Mouse (Mus musculus): ENCODE results near the gene Nudt22. TPM values are rescaled to one million over a fixed set of nuclear protein-coding genes. Genes with fewer than 3 reads are reported as not detected.

Nudt22 gene
- 10 to 100 TPM; 29.4 to 34.1 TPM for total RNA-seq (2021)
- long read RNA-seq, experiment 1, transcript Nudt22-201 (6 exons, 1,000 nt) = major isoform, 31 of 40 reads
- long read RNA-seq, experiment 1, partial matches to known transcripts = 6 of 40 reads
- long read RNA-seq, experiment 1, other reads (novel, unspliced or antisense) = 2 of 40 reads
- long read RNA-seq, experiment 2, transcript Nudt22-201 (6 exons, 1,000 nt) = major isoform, 17 of 23 reads
- long read RNA-seq, experiment 2, partial matches to known transcripts = 1 of 23 reads
- long read RNA-seq, experiment 2, other reads (novel, unspliced or antisense) = 5 of 23 reads

DNA sequence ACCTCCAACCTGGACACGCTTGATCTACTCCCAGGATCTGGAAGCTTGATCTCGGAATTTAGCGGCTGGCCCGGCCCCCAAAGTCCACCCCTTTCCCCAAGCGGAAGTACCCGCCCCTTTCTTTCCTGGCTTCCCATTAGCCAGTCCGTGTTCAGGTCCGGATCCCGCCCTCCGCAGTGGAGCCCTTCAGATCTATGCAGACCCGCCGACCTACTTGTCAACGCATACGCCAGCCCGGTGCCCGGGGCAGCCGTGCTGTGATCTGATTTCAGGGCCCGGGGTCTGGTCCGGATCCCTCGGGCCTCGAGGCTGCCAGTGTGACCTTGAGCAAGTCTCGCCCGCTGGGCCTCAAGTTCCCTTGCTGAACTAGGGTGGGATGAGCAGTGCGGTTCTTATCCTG lies at the start of gene Nudt22, which contains the start of gene Trpt1:
TSS of gene Nudt22 (minus strand) at position 112 of the 400 bp plus-strand sequence.
TSS of gene Trpt1 (plus strand) at position 126 of the 400 bp plus-strand sequence.
- peak; percentile 94 for DNase-seq

DNA sequence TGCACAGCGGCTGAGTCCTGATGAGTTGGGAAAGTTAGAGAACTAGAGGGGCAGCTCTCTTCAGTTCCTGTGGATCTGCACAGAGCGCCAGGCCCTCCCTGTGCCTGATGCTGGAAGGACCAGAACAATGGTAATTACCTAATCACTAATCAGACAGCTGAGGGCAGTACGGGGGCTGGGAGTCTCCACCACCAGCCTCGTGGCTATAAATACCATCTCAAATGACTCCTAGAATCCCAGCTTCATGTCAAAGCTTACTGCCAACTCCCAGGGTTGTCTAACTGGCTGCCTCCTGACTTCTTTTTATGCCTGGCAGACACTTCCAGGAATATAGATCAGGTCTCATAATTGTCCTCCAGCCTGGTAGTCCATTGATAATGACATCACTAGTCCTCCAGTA lies 48.8 kb upstream of the Nudt22 start:
- no peak for DNase-seq

DNA sequence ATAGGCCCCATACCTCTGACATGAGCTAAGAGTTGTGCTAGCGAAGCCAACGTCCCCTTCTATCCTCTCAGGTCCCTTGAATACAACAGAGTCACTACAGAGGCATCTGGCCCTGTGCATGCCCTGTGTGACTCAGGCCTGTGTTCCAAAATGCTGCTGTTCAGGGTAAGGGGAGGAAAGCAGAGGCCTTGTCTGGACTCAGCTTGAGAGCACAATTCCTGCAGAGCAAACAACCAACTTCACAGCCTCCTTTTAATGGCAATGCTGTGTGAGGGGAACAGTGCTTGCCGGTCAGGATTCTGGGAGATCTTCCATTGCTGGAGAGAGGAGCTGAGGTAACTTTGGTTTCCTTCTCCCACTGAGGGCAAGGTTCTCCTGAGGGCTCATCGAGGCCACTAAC lies 48.4 kb upstream of the Nudt22 start:
- DNase-seq = no peak

DNA sequence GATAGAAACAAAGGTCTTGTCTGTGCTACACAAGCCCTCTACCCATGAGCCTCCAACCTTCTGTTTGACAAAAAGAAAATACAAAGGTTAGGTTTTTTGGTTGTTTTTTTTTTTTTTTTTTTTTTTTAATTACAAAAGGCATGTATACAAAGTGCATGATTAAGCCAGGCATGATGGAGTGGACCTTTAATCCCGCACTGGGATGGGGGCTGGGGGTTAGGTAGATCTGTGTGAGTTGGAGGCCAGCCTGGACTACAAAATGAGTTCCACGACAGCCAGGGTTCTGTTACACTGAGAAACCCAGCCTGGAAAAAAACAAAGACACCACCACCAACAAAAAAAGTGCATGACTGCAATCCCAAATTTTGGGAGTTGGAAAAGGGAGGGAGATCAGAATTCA lies 45.3 kb upstream of the Nudt22 start:
- DNase-seq = no peak

DNA sequence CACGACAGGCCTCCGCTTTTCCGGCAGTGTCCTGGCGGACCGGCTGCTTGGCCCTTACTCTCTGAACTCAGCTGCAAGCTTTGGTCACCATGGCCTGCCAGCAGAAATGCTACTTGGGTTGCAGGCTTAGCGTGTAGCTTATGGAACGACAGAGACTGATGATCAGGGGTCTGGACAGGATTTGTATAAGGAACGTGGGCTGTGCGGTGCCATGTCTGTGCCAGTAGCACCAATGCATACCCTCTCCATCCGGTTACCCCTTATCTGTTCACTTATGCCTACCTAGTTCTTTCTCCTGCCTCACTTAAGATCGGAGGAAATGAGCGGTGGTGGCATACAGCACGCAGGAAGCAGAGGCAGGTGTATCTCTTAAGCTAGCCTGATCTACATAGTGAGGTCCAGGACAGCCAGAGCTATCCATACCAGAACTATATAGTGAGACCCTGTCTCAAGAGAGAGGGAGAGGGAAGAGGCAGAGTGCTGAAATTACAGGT lies 44.8 kb upstream of the Nudt22 start:
- DNase-seq = no peak

DNA sequence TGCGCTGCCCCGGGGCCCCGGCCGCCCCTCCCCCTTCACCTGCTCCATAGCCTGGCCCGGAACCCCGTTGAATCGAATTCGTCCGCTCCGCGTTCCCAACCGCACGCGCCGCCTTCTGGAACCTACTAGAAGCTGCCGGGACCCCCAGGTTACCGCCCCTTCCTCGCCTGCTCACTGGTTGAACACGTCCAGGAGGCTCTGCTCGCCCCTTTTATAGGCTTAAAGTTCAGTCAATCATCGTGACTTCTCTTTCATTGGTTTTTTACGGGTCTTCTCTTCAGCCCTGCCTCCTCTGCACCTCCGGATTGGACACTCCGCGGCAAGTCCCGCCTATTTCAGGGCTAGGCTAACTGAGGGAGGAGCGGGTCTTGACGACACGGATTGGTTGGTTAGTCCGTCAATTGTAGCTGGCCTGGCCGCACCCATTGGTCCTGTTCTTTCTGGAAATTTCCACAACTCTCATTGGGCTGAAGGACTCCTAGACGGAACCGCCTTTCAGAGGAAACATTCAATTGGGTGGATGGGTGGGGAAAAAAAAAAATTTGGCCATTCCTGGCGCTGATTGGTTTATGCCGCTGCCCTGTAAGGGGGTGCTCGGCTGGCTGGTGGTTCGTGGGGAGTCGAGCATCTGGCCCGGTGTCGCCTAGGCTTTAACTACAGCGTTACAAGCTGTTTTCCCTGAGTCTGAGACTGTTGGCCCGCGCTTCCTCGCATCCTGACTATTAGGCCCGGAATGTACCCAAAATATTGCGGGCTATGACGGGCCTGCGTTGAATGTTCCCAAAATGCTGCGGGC lies 44.1 kb upstream of the Nudt22 start, which contains the start of gene Stip1:
TSS of gene Stip1 (minus strand) at position 127 of the 796 bp plus-strand sequence.
- peak; percentile 98 for DNase-seq

DNA sequence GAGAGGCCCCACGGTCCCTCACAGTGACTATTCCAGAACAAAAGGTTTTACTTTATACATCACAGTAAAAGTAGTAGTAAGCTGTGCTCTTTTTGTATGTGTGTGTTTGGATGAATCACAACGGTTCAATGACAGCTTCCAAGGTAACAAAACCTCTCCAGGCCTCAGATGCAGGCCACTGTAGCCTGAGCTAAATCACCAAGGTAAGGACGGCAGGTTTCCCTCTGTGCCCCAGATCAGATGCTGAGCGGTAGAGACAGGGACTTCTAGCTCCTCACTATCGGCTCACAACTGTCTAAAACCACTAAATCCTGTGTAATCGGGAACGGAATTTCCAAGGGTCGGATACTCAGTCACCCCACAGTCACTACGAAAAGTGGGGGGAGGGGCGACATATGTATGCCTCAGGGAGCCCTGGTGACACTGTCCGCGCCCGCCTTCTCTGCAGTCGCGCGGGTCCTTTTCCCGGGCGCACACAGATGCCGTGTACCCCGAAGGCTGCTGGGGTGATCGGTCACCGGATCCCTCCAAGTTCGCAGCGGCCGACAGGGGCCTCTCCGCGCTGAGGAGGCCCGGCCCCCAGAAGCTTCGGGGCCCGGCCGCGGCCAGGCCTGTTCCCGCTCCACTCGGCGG lies 43.3 kb upstream of the Nudt22 start:
- DNase-seq = peak; percentile 71

DNA sequence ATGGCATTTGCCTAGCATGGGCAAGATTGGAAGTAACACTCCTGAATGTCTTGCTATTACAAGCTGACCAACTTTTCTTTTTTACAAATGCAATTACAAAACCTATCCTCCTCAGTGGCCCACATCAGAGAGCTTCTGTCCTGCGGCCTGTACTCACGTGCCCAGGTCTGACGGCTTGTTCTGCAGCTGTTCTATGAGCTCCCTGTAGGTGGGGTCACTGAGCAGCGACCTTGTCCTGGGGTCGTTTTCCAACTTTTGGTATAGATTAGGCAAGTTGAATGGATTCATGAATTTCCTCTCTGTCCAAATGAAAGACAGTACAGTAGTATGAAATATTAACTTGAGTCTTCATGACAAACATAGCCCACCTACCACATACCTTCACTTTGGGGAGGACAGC lies 38.1 kb upstream of the Nudt22 start:
- no peak for DNase-seq

DNA sequence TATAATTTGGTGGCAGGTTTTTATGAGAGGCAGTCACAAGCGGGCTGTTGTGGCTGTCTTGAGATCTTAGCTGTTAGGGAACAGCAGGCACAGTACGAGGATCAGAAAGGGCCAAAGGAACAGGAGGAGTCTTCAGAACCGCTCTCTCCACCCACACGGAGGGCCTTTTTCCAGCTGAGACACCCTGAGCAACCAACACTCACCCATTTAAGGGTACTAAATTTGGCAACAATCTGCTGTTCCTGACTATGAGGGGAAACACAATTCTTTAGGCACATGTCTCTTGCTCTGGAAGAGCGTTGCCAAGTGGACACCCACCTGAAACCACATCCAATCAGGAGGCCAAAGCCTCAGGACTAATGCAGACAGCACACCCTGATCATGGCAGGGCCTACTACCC lies 33.6 kb upstream of the Nudt22 start:
- DNase-seq = no peak

DNA sequence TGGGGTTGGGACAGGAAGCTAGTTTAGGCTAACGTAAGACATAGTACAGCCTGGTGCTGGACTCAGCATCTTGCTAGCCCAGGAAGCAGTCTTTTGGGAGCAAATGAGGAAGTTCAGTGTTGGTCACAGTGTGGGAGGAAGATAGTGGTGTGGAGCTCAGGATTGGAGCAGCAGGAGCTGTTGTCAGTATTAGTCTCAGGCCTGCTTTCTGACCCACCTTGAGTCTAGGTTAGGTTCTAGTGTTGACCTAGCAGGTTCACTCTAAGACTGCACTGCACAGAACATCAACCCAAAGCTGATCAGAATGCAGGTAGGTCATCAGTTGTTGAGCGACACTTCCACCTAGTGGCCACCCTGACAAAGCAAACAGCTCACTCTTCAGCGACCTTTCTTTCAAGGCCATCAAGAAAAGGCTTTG lies 24.3 kb upstream of the Nudt22 start:
- DNase-seq = peak; percentile 77

DNA sequence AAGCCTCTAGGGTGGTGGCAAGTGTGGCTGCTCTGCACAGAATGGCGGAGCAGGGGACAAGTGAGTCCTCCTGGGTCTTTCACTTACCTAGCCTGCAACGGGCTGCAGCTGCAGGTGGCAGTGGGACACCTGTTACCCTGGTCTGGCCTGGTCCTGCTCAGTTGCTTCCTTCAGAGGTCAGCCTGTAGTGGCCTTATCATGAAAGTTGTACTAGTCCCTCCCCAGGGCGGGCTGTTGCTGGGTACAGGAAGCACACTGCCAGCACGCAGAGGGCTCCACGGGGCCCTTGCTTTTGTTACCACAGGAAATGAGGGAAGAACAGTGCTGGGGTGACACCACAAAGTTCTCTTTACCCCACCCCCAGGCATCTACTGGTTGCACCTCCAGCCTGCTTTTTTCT lies 23.3 kb upstream of the Nudt22 start, which contains the start of gene Fermt3:
TSS of gene Fermt3 (minus strand) at position 279 of the 400 bp plus-strand sequence.
- peak; percentile 38 for DNase-seq

DNA sequence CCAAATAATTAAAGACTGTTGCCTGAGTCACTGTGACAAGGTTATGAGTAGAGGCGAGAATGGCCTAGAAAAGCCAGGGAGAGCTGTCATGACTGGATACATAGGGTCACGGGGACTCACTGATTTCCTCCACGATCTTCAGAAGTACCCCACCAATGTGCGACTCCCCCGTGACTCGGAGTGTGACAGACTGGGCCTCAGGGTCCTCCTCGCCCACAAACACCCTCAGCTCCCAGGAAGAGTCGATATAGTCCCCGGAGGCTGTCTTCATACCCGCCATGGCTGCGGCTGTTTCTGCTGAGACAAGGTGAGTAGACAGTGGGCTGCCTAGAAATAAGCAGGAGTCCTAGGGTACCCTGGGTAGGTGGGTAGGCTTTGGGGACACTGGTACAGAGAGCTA lies 22.6 kb upstream of the Nudt22 start:
- DNase-seq = peak; percentile 7

DNA sequence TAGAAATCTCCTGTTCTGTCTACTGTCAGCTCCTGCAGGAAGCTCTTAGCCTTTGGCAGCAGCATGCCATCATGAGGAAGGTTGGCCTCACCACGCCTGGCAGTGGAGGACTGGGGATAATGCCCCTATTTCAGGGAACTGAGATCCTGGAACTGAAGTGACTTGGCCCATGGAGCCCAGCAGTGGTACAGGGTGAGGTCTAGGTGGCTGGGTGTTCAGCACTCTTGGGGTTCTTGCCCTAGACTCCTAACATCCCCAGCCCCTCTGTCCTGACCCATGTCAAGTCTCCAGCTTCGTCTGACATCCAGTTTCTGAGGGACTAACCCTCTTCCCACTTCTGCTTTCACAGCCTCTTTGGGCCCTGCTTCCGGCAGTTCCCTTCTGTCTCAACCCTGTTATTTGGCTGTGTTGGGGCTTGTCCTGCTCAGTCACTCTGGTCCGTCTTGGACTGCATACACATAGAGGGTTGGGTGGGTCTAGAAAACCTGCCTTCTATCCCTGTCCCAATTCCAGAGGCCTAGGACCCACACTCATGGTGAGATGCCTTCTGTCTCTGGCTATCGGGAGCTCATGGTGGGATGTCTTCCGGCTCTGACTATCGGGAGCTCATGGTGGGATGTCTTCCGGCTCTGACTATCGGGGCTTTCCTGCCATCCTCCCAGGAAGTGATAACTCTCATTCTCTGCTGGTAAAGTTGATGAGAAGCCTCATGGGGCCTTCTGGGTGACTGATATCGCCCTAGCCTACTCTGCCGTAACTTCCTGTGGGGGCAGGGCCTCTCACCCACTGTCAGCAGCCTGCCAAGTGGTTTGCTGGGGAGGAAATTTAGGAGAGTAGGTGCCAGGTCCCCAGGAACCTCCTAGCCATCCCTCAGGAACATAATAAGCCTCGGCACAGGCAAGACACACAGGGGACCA lies 21.9 kb upstream of the Nudt22 start:
- DNase-seq = peak; percentile 8

DNA sequence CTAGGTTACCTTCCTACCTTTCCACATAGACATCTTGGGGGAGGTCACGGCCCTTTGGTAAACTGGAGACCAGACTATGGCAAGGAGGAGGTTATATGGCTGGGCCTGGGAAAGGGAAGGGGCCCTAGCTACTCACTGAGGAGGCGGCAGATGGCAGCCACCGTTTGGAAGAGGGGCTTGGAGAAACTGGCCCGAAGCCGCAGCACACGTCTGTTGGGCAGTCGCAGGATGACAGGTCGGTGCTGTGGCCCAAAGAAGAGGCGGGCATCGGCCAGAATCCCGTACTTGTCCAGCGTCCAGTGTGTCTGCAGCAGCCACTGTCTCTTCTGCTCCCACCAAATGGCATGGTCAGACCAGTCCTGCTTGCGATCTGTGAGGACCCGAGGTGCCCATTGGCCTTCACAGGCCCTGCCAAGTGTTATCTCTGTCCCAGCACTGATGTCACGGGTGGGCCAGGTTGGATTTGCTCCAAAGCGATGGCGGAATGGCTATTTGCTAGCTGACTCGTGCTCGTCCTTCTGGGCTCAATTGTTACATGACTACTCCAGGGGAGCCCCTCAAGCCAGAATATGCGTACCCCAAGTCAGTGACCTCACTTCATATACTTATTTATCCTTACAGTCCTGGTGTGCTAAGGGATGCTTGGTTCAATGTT lies 18.7 kb upstream of the Nudt22 start:
- peak; percentile 10 for DNase-seq

DNA sequence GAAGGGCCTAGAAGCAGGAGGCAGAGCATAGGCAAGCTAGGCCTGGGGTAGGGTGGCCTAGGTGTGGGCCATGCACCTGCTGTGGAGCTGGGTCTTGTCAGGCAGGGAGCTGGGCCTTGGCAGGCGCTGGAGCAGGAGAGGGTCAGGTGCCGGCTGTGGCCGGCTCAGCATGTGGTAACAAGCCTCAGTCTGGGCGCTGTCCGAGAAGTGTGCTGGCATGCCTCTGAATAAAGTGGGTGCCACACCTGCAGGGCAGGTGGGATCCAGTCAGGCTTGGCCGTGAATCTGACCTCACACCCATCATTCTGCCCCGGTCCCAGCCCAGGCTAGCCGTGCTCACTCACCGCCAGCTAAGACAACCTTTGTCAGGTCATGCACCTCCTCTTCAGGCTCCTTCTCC lies 18.1 kb upstream of the Nudt22 start:
- DNase-seq = no peak

DNA sequence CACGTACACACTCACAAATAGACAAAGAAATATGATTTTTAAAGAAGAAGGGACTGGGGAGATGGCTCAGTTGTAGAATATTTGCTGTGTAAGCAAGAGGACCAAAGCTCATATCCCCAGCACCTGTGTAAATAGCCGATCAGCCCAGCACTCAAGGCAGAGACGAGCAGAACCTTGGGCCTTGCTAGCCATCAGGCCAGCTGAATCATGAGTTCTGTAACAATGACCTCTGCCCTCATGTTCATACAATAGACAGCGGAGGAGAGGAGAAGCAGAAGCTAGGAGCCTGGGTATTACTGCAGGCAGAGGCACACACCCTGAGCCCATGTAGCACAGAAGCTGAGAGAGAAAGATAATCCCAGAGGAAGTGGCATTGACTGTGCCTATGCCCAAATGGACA lies 16.5 kb upstream of the Nudt22 start:
- DNase-seq = no peak

DNA sequence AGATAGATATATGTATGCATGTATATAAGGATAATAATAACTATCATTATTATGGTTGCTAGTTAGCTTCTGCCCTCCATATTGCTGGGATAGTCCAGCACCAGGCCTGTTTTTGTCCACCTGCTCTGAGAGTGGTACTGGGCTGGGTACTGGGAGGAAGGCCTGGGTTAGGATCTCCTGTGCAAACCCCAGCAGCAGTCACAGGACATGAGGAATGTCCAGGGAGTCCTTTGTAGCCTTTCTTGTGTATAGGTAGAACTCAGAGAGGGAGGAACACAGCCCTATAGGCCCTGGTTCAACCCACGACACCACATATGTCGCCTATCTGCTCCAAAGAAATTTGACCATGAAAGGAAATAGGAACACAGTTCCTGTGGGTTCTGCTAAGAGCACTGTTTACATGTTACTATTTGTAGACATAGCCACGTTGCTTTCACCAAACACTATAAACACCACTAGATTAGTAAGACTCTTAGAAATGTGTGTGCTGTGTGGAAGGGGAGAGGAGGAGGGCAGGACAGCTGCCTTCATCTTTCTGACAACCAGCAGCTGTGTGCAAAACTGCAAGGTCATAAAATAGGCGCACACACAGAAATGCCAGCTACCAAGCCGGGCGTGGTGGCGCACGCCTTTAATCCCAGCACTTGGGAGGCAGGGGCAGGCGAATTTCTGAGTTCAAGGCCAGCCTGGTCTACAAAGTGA lies 11.1 kb upstream of the Nudt22 start:
- DNase-seq = no peak

DNA sequence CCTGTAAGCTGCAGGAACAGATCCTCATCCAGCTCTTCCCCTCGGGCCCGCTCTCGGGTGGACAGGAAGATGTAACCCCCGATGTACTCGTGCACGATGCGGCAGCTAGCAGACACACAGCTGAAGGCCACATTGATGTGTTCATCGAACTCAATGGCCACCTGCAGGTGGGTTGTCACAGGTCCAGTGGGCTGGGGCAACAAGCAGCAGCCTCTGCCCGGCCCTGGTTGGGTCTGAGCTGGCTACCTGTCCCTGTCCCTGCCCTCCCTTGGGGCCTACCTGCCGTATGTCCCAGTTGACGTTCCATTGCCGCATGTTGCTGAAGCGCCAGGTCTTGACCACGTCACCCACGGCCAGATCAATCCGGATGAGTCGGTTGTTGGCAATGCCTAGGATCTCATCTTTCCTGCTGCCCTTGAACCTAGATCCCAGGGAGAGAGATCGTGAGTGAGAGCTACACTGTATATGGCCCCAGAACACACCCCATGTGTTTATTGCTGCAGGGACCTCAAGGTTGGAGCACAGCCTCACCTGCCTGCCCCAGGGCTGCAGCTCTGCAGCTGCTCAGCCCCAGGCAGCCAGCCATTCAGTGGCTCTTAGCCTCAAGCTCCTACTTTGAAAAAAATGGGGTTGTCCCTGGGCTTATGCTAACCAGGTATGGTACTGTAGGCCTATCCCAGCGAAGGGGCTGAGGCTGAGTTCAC lies 3.6 kb upstream of the Nudt22 start:
- DNase-seq = peak; percentile 5

DNA sequence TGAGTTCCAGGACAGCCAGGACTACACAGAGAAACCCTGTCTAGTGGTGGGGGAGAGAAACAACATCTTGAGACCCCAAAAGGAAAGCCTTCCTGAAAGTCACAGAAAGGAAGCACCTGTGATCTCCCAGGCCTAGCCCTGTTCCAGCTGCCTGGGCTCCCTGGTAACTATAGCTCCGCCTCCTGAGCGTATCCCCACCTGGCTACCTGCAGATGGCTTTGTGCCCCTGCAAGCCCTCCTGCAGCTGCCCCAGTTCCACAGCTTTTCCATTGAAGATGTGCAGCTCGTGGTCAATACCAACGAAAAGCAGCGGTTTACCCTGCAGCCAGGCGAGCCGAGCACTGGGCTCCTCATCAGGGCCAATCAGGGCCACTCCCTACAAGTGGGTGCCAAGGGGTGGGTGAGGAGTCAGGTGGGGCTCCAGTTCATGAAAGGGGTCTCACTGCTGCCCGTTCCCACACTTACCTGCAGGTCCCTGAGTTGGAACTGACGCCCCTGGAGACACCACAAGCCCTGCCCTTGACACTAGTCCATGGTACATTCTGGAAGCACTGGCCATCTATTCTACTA lies 1.9 kb upstream of the Nudt22 start:
- DNase-seq = no peak

Data from adrenal gland, postnatal 10 days (tissue).